Mouse (Mus musculus) left cerebral cortex, adult 2 months (tissue): ENCODE results near the gene Slamf7. TPM values are rescaled to one million over a fixed set of nuclear protein-coding genes. Genes with fewer than 3 reads are reported as not detected.

Experiments
- DNase-seq, 2 experiments: peaks; one replicate each; pipeline ENCODE4 v3.0.0; 2021 to 2022; ENCODE audit warnings: low spot score in 2 of 2, mixed read lengths in 1 of 2; ENCODE audit errors: extremely low spot score in 1 of 2
- H3K27ac ChIP-seq: fragments of 200-600 bp; 2 replicates; pipeline ENCODE4 v1.8.1; 2022
- H3K4me3 ChIP-seq: fragments of 200-600 bp; 2 replicates; pipeline ENCODE4 v1.8.1; 2022
- CTCF ChIP-seq: fragments of 200-600 bp; IDR thresholded peaks from 2 replicates; pipeline ENCODE4 v1.8.1; 2022; ENCODE audit warnings: antibody characterized with exemption, mild to moderate bottlenecking, moderate library complexity
- intact Hi-C: fragments of 180-260 bp; cut with DNase I; formaldehyde crosslinking; loops from one replicate; pipeline ENCODE4 v1.15.1; 2025
- microRNA-seq, 2 experiments: library from miRNA; unstranded; fragments of <30 nt; microRNA quantifications; one replicate each; pipeline ENCODE4 v1.2.0; 2021
- total RNA-seq, 2 experiments: library from RNA; stranded (reverse); gene quantifications; 2 replicates each; pipeline ENCODE4 v1.2.3; 2021

The Slamf7 gene
- total RNA-seq, 2 experiments from 2014 or later = 0.40 TPM; not detected in 1

DNA sequence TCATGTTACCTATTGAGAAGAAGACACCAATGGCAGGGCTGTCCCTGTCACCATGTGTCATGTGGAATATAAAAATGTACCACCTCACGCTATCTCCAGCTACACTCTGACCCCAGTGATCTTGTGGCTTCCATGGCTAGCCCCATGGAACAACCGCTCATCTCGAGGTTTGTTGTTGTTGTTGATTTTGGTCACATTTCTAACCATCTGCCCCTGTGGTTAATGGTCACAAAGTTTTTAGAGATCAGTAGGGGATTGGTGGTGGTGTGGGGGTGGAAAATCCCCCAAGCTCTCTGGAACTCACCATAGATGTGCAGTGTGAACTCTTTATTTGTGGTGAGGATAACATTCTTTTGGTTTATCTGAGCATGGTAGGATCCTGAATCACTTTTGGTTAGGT is 48.1 kb downstream of the Slamf7 start:
- intact Hi-C loops = no loop called here
- H3K27ac ChIP-seq = no peak overlapping the region
- no peak for DNase-seq
- no peak overlapping the region for H3K4me3 ChIP-seq
- no peak for TF ChIP-seq CTCF

DNA sequence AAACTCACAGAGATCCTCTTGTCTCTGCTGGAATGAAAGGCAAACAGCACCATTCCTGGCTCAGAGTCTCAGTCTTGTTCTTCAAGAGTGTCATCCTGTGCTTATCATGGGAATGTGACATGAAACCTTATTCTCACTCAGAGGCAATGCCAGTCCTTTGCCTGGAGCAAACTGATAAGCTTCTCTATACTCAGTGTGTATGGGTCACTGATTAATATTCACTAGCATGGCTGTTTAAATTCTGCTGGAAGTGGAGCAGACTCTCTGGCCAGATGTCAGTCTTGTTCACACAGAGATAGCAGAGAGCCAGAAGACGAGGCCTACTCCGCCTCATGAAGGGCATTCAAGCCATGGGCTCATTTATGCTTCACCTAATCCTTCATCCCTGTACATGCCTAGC is 68.3 kb downstream of the Slamf7 start:
- intact Hi-C loops = no loop called here
- Histone ChIP-seq H3K4me3 (no peak overlapping the region), H3K27ac (no peak overlapping the region)
- no peak for TF ChIP-seq CTCF
- DNase-seq = no peak

Small RNA genes within 50 kb of the gene (microRNA-seq; reads per million reads assigned to microRNA genes)
- gene Mir7683 = 0 reads per million in 2 experiments

Other genes with a start within 250 kb of the Slamf7 start
- gene Usf1, start 241.7 kb downstream of the Slamf7 start, total RNA-seq = 100 to 1,000 TPM in 1 of 2 experiments, 10 to 100 TPM in 1; 99.7 to 106 TPM
- 1 to 10 TPM; 2.9 to 4.3 TPM for gene Tstd1, start 234.2 kb downstream of the Slamf7 start, total RNA-seq
- 1 to 10 TPM; 4.9 to 6.2 TPM for gene F11r, start 215.5 kb downstream of the Slamf7 start, total RNA-seq
- 1 to 10 TPM; 4.9 to 5.4 TPM for gene Alyref2, start 149.6 kb downstream of the Slamf7 start, total RNA-seq
- gene Itln1, start 117.7 kb downstream of the Slamf7 start, total RNA-seq = not detected
- gene Cd244a, start 93.8 kb downstream of the Slamf7 start, total RNA-seq = not detected
- gene Ly9, start 45.6 kb downstream of the Slamf7 start, total RNA-seq = not detected
- gene Cd48, start 29.0 kb upstream of the Slamf7 start, total RNA-seq = under 1 TPM; 0.38 to 0.40 TPM
- gene Slamf1, start 114.1 kb upstream of the Slamf7 start, total RNA-seq = under 1 TPM; 0.52 to 0.68 TPM
- gene Cd84, start 186.7 kb upstream of the Slamf7 start, total RNA-seq = 1 to 10 TPM; 1.9 to 2.1 TPM
- gene Gm10521, start 242.6 kb upstream of the Slamf7 start, total RNA-seq = under 1 TPM; 0.14 to 0.18 TPM